Mouse (Mus musculus): ENCODE data around the gene Olfr313. TPM values are rescaled to one million over a fixed set of nuclear protein-coding genes. Genes with fewer than 3 reads are reported as not detected.
A peak's percentile ranks its signal among the peaks of the same experiment; 100 is the strongest.
"Not testable (repeated sequence)": the region's sequence is repeated elsewhere in the genome, so short reads cannot be mapped to it uniquely, and the experiment has no call there.

The Olfr313 gene
- polyA plus RNA-seq (2015; fragmentation: Nextera tagmentation; extraction: Ambion mirVana) = not detected in 2 replicates

DNA sequence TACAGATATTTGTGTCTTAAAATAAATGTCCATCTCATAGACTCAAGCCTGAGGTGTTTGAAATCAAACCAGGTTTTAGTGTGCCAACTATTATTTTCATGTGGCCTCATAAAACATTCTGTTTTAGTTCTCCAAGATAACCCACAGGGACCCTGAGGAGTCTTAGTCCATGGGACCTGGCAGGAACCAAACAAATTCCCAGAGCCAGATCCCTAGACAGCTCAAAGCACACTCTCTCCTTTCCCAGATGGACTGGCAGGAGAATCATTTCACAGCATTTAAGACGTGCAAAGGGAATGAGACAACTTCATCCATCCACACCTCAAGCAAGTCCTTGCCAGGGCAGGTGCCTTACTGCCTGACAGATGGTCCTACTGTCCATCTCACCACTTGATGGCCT is at the start of gene Olfr313:
TSS of gene Olfr313 (plus strand) at position 301 of the 400 bp plus-strand sequence.
- H3K27ac ChIP-seq (replicated peaks); H3K4me1 ChIP-seq (replicated peaks); H3K4me2 ChIP-seq; H3K9ac ChIP-seq; H3K27me3 ChIP-seq; H3K9me3 ChIP-seq; H3K4me3 ChIP-seq; ATAC-seq (ENCODE audit: low FRiP score, low read depth); H3K36me3 ChIP-seq: not testable (repeated sequence)
- 68% methylated on average over 1 of the region's 1 CpGs for WGBS

DNA sequence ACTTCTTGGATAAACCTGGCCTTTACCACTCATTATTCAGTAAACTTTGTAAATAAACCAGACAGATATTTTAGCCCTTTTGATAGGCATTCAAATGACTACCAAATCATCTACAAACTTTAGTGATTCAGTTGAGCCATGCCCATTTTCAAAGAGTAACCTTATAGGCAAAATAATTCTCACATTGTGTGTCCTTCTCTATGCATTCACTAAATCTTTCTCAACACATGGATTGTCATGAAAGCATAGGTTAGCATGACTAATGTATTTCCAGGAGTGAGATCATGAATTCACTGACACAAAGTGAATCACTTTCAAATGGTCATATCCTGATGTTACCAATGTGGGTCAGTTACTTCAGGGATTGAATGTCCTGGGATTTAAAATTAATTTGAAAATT is 41.9 kb upstream of the Olfr313 start, which contains the start of gene Olfr315:
TSS of gene Olfr315 (plus strand) at position 301 of the 400 bp plus-strand sequence.
- no peaks in the 10 kb centered on the region for H3K36me3 ChIP-seq
- H3K4me3 ChIP-seq = no peak within 1 kb of the TSS

DNA sequence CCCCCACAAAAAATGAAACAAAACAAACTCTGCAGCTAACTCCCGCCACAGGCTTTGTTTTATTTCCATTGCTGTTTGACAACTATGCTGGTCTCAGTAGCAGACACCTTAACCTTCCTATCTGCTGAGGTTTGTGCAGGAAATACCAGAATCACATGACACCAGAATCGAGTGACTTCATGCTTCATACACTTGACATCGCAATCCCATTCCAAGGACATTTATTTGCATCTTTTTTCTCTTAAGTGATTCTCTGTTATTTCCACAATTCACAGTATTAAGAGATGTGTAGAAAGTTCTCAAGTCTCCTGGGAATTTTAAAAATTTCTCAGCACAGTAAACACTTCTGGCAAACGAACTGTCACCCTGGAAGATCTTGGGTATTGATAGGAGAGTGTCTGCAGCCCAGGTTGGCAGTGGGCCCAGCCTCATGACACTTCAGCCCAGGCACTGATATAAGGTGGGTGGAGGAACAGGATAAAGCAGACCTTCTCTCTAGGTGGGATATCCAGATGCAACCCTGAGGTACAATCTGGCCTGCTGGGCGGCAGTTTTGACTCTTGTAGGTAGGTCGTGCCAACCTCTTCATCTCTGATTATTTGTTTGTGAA is 32.2 kb upstream of the Olfr313 start, which contains the start of gene Olfr314:
TSS of gene Olfr314 (plus strand) at position 473 of the 610 bp plus-strand sequence.
- Histone ChIP-seq H3K27me3 (no peaks in the 10 kb centered on the region), H3K27ac (replicated peaks) (no peak within 1 kb of the TSS), H3K9ac (no peak within 1 kb of the TSS), H3K36me3 (no peaks in the 10 kb centered on the region), H3K4me3 (no peak within 1 kb of the TSS), H3K9me3 (no peaks in the 10 kb centered on the region), H3K4me1 (replicated peaks) (no peaks in the 10 kb centered on the region), H3K4me2 (no peak within 1 kb of the TSS)
- ATAC-seq (ENCODE audit: low FRiP score, low read depth) = no peak
- WGBS = 85% methylated on average over 6 of the region's 6 CpGs

More for the DNA sequence above, 41.9 kb upstream of the Olfr313 start, which contains the start of gene Olfr315:
- H3K27me3 ChIP-seq = no peaks in the 10 kb centered on the region
- no peaks in the 10 kb centered on the region for H3K9me3 ChIP-seq
- H3K4me1 ChIP-seq (replicated peaks) = no peaks in the 10 kb centered on the region
- no peak within 1 kb of the TSS for H3K4me2 ChIP-seq
- H3K27ac ChIP-seq (replicated peaks) = no peak within 1 kb of the TSS
- ATAC-seq (ENCODE audit: low FRiP score, low read depth) = no peak
- H3K9ac ChIP-seq = no peak within 1 kb of the TSS

DNA sequence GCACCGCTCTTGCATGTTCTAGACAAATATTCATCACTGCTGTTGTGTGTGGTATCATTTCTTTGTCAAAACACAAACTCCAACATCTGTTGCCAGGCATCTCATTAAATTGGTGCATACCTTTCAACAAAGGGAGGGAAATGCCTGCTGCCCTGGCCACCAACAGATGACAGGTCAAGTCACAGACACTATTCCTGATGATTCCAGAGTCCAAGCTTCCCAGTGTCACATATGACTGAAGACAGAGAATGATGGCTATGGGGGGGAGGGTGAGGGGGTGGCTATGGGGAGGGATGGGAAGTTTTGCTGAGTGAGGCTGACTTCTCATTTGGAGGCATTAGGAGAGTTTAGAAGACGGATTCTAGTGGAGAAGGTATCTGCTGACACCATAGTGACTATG is 30.6 kb upstream of the Olfr313 start:
- Histone ChIP-seq H3K4me3 (no peak overlapping the region), H3K27ac (replicated peaks) (no peak overlapping the region), H3K27me3 (no peaks in the 10 kb centered on the region), H3K36me3 (no peaks in the 10 kb centered on the region), H3K9me3 (no peaks in the 10 kb centered on the region), H3K4me2 (no peak overlapping the region), H3K4me1 (replicated peaks) (no peaks in the 10 kb centered on the region), H3K9ac (no peak overlapping the region)
- ATAC-seq (ENCODE audit: low FRiP score, low read depth) = no peak
- 79% methylated on average over 2 of the region's 2 CpGs for WGBS

DNA sequence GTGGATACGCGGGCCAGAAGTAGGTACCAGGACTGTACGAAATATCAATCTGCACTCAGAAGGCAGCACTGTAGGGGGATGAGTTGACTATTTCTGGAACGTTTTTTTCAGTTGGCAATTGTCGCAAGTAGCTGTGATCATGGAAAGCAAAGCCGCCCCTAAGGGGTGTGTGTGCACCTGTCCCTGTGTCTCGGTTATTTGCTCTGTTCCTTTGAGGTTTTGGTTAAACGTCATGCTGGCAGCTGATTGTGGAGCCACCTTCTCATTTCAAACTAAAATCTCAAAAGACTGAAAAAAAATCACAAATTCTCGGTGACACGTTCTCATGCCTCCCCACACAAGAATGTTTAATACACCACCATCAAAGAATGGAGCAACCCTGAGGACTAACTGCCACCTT is 27.1 kb upstream of the Olfr313 start:
- H3K9ac ChIP-seq = no peak overlapping the region
- WGBS = 92% methylated on average over 10 of the region's 10 CpGs
- ATAC-seq (ENCODE audit: low FRiP score, low read depth) = no peak

DNA sequence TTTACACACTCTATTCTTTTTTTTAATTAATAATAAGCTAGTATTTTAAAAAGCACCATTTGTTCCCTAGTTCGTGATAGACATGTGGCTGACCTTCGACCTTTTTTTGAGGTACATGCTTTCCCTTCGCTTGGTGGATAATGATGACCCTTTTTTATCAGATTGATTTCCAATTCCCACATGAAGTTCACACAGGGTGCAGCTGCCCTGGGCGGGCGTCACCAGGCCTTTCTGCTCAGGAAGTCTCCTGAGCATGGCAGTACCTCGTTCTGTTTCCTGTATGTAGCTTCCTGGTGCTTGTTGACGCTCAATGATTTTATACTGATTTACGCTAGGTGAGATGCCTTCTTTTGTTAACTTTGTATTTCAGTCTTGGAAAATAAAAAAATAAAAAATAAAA is 26.5 kb upstream of the Olfr313 start:
- WGBS = 85% methylated on average over 8 of the region's 8 CpGs
- Histone ChIP-seq H3K36me3 (no peaks in the 10 kb centered on the region), H3K9ac (no peak overlapping the region), H3K4me2 (no peak overlapping the region), H3K4me3 (no peak overlapping the region), H3K27me3 (no peaks in the 10 kb centered on the region), H3K4me1 (replicated peaks) (no peaks in the 10 kb centered on the region), H3K27ac (replicated peaks) (no peak overlapping the region), H3K9me3 (no peaks in the 10 kb centered on the region)
- no peak for ATAC-seq (ENCODE audit: low FRiP score, low read depth)

More for the DNA sequence above, 27.1 kb upstream of the Olfr313 start:
- no peak overlapping the region for H3K4me3 ChIP-seq
- no peaks in the 10 kb centered on the region for H3K36me3 ChIP-seq
- H3K27ac ChIP-seq (replicated peaks) = no peak overlapping the region
- H3K4me1 ChIP-seq (replicated peaks) = no peaks in the 10 kb centered on the region
- no peaks in the 10 kb centered on the region for H3K27me3 ChIP-seq
- H3K9me3 ChIP-seq = no peaks in the 10 kb centered on the region
- H3K4me2 ChIP-seq = no peak overlapping the region

DNA sequence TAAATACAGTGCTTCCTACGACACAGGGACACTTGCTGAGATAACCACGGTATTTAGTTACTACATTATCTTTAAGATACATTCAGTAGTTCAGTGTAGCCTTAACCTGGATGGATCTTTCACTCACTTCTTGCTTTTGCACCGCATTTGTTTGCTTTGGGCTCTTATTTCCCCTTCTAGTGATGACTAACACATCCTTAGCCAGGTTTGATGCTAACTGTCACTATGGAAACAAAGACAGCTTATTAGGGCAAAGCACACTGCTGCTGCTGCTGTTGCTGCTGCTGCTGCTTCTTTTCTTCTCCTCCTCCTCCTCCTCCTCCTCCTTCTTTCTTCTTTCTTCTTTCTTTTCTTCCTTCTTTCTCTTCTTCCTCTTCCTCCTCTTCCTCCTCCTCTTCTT is 25.3 kb upstream of the Olfr313 start:
- WGBS = 24% methylated on average over 3 of the region's 3 CpGs
- H3K4me1 ChIP-seq (replicated peaks) = no peaks in the 10 kb centered on the region
- no peak overlapping the region for H3K27ac ChIP-seq (replicated peaks)
- H3K9me3 ChIP-seq = no peaks in the 10 kb centered on the region
- H3K9ac ChIP-seq = 0 out of 2 replicates have a peak overlapping the region, but pooled peaks have one; percentile 17
- no peaks in the 10 kb centered on the region for H3K36me3 ChIP-seq
- H3K4me2 ChIP-seq = no peak overlapping the region
- no peak overlapping the region for H3K4me3 ChIP-seq
- no peak for ATAC-seq (ENCODE audit: low FRiP score, low read depth)
- no peaks in the 10 kb centered on the region for H3K27me3 ChIP-seq

DNA sequence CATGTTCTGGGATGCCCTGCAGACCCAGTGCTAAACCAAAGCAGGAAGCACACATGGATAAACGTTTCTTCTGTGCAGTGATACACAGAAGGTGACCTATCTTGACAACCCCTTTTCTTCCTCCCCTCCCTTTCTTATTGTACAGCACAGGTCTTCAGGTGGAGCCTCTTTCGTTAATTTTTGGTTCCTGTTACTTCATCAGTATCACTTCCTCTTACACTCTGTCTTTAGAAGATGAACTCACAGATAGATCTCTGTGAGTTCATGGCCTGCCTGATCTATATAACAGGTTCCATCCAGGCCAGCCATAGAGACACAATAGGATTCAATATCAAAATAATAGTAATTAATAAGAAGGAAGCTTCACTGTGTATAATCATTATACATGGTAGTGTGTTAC is 24.7 kb upstream of the Olfr313 start:
- Histone ChIP-seq H3K27ac (replicated peaks) (no peak overlapping the region), H3K36me3 (no peaks in the 10 kb centered on the region), H3K9me3 (no peaks in the 10 kb centered on the region), H3K4me2 (no peak overlapping the region), H3K4me3 (no peak overlapping the region), H3K9ac (no peak overlapping the region), H3K4me1 (replicated peaks) (no peaks in the 10 kb centered on the region), H3K27me3 (no peaks in the 10 kb centered on the region)
- ATAC-seq (ENCODE audit: low FRiP score, low read depth) = no peak
- 56% methylated on average over 2 of the region's 2 CpGs for WGBS

DNA sequence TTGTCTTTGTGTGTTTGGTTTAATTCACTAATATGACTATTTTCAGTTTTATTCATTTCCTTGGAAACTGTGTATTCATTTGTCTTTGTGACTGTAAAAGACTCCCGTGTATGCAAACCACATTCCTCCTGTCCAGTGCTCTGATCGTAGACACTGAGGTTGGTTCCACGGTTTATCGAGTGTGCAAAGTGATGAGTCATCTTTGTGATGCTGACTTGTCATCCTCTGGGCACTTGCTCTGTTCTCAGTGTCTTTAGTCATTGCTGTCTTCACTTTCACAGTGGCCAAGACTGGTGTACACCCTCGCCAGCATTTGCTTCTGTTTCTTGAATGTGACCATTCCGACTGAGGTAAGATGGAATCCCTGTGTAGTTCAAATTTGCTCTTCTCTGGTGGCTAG is 24.2 kb upstream of the Olfr313 start:
- Histone ChIP-seq H3K4me1 (replicated peaks) (no peaks in the 10 kb centered on the region), H3K4me3 (no peak overlapping the region), H3K9me3 (no peaks in the 10 kb centered on the region), H3K9ac (no peak overlapping the region), H3K27me3 (no peaks in the 10 kb centered on the region), H3K4me2 (no peak overlapping the region), H3K27ac (replicated peaks) (no peak overlapping the region), H3K36me3 (no peaks in the 10 kb centered on the region)
- no peak for ATAC-seq (ENCODE audit: low FRiP score, low read depth)
- WGBS = 85% methylated on average over 6 of the region's 6 CpGs

DNA sequence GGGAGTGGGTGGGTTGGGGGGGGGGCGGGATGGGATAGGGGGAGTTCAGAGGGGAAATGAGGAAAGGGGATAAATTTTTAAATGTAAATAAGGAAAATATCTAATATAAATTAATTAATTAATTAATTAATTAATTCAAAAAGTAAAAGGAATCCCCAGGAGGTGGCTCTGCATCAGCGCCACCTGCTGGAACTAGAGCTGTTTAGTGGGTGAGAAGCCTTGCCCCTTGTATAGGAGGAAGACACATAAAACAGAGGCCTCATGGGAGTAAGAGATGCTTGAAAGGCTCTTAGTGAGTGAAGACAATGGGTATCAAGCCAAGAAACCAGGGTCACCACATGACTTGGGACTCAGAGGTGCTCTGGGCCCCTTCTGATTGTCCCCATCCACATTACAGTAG is 18.9 kb upstream of the Olfr313 start:
- Histone ChIP-seq H3K4me1 (replicated peaks) (no peaks in the 10 kb centered on the region), H3K4me2 (no peak overlapping the region), H3K9ac (no peak overlapping the region), H3K9me3 (no peaks in the 10 kb centered on the region), H3K36me3 (no peaks in the 10 kb centered on the region), H3K4me3 (no peak overlapping the region), H3K27ac (replicated peaks) (no peak overlapping the region), H3K27me3 (no peaks in the 10 kb centered on the region)
- ATAC-seq (ENCODE audit: low FRiP score, low read depth) = no peak
- 100% methylated on average over 2 of the region's 2 CpGs for WGBS

DNA sequence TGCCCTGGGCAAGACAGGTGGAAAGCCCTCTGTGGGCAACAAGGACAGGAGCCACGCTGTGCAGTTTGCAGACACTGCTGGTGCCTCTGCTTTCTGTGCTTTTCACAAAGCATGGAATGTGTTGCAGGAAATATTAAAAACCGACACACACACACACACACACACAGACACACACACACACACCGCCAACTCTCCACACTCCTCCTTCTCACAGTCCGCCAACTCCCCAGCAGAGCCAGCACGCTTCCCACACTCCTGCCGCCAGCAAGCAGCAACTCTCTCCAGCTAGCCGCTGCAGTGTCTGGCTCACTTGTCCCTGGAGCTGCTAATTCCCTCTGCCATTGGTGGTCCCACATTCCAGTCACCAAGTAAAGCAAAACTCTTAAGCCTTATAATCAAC is 17.9 kb upstream of the Olfr313 start:
- peaks cover 10% of the 10 kb centered on the region for H3K4me1 ChIP-seq (replicated peaks)
- H3K27me3 ChIP-seq = no peaks in the 10 kb centered on the region
- H3K27ac ChIP-seq (replicated peaks) = no peak overlapping the region
- 85% methylated on average over 7 of the region's 7 CpGs for WGBS
- H3K36me3 ChIP-seq = no peaks in the 10 kb centered on the region
- no peak overlapping the region for H3K9ac ChIP-seq
- H3K4me3 ChIP-seq = no peak overlapping the region
- H3K4me2 ChIP-seq = no peak overlapping the region
- ATAC-seq (ENCODE audit: low FRiP score, low read depth) = no peak
- no peaks in the 10 kb centered on the region for H3K9me3 ChIP-seq

DNA sequence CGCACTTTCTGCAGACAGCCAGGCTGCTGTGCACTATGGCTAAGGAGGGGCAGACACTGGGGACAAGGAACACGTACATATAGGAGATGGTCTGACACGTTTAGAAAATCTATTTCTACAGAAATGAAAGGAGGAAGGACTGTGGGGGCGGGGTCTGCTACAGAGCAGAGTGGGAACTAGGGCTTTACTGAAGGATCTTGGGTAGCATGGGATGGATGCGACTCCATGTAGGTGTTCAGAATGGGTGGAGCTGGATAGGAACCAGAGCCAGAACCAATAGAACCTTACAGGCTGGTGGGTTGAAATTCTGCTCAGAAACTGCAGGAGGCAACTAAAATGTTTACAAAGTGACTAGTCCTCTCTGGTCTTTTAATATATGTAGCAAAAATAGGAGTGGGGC is 15.1 kb upstream of the Olfr313 start:
- Histone ChIP-seq H3K4me3 (no peak overlapping the region), H3K36me3 (no peaks in the 10 kb centered on the region), H3K27ac (replicated peaks) (no peak overlapping the region), H3K4me1 (replicated peaks) (peaks cover 12% of the 10 kb centered on the region), H3K9ac (no peak overlapping the region), H3K9me3 (no peaks in the 10 kb centered on the region), H3K4me2 (no peak overlapping the region), H3K27me3 (no peaks in the 10 kb centered on the region)
- no peak for ATAC-seq (ENCODE audit: low FRiP score, low read depth)
- 82% methylated on average over 5 of the region's 5 CpGs for WGBS
